Mouse (Mus musculus): Measurements from ENCODE around the gene Fh1.

Gene Fh1

DNA sequence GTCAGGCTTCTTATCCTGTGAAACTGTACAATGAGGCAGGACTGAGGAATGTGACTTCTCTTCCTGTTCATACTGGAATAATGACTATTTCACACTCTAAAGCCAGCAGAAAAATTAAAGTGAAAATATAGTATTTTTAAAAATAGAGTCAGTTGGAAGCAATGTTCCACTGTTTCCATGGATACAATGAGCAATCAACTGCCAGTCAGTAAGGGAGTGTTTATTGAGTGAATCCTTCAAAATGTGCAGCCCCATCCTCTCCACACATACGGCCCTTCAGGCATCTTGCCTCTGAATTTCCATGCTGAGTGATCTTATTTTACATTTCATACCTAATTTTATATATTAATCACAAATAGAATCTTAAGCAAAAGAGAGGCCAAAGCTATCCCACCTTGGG, 74.8 kb downstream of the Fh1 start:
- no peak for DNase-seq (ENCODE audit: extremely low spot score, low spot score)
